Mouse (Mus musculus) 416B (cell line): ENCODE results near the gene Olfr140.

Source experiments
- DNase-seq: peaks from one replicate; pipeline ENCODE4 v3.0.0; 2011; ENCODE audit warnings: low read depth

Gene Olfr140

DNA sequence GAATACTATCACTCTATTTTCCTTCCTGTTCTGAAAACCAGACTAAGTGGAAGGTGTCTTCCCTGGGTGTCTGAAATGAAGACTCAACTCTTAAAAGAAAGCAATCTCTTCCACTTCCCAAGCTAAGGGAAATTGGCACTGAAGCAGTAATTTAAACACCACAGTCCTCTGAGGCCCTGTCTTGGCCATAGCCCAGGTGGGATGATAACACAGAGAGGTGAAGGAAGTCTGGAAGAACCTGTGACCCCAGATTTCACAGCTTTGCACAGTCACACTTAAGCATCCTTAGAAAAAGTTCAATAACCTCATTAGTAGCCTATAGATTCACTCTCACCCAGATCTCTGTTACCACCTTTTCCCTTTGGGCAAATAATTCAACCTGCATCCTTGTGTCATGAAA lies at the start of gene Olfr140:
TSS of gene Olfr140 (minus strand) at position 101 of the 400 bp plus-strand sequence.
- DNase-seq: no peak

DNA sequence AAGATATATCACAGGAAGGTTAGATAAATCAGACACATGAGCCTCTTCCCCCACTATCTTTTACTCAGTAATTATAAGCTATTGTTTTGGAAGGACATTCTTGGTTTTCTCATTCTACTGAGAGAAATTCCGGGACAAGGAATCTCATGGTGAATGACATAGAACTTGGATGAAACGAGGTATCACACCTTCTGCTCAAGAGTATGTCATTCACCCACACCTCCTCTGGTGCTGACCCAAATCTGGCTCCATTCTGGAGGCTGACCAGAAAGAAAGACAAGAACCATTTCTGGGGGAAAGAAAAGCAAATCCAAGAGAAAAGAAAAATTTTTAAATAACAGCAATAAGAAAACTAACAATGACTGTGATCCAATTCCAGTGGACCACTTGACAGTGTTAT lies 6.7 kb upstream of the Olfr140 start:
- DNase-seq: no peak

DNA sequence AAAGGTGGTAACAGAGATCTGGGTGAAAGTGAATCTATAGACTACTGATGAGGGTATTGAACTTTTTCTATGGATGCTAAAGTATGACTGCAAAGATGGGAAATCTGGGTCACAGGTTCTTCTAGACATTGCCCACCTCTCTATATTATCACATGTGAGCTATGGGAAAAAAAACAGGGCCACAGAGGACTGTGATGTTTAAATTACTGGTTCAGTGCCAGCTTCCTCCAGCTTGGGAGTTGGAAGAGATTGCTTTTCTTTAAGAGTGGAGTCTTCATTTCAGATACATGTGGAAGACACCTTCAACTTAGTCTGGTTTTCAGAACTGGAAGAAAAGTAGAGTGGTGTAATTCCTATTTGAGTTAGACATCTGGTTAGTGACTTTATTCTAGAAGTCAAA lies 28.4 kb downstream of the Olfr140 start, which contains the start of gene Olfr1265:
TSS of gene Olfr1265 (plus strand) at position 301 of the 400 bp plus-strand sequence.
- no peak for DNase-seq

DNA sequence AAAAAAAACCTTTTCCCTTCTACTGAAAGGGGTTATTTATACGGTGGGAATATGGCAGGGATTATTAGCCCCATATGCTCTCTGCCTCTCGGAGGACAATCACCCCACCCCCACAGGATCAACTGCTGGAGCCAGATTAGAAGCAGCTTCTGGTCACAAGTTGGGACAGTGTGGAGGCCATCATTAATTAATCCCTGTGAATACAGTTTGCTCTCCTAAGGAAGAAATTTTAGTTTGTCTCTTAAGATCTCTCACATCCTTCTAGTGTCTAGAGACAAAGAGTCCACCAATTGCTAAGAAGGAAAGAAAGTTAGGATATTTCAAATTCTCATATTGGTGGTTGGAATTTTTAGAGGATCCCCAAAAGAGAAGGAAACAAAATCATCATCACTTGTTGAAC lies 37.9 kb downstream of the Olfr140 start, which contains the start of gene Olfr1264:
TSS of gene Olfr1264 (minus strand) at position 101 of the 400 bp plus-strand sequence.
- no peak for DNase-seq

DNA sequence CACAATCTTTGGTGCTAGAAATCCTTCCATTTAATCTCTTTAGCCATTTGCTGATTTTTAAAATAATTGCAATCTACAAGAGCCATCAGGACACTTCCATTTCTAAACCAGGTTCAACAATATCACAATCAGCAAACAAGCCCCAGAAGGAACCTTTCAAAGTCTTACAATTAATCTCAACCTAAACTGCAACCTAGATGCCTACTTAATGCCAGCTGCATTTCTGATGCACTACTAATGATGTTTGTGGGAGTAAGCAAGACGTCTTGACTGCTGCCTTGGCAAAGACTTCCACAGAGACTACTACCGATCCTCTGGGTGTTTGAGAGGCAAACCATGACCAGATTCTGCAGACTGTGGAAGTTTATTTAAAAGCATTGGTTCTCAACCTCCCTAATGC lies 51.6 kb downstream of the Olfr140 start, which contains the start of gene Olfr1263:
TSS of gene Olfr1263 (plus strand) at position 301 of the 400 bp plus-strand sequence.
- no peak for DNase-seq

DNA sequence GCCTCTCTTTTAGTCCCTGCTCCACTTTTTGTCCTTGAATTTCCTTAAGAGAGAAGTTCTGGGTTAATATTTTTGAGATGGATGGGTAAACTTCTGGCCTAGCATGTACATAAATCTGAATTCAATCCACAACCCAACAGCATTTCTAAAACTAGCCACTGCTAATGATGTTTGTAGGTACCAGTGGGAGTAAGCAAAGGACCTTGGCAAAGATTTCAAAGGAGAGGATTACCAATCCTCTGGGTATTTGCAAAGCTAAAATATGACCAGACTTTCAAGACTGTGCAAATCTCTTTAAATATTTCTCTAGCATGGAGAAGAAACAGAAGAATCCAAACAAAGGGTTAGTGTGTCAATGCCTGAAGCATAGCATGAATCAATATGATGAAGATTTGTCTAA lies 63.5 kb downstream of the Olfr140 start, which contains the start of gene Olfr1262:
TSS of gene Olfr1262 (plus strand) at position 301 of the 400 bp plus-strand sequence.
- DNase-seq: no peak
